5 mouse cellular contexts compared by ENCODE assay signal in the genomic region with DNA sequence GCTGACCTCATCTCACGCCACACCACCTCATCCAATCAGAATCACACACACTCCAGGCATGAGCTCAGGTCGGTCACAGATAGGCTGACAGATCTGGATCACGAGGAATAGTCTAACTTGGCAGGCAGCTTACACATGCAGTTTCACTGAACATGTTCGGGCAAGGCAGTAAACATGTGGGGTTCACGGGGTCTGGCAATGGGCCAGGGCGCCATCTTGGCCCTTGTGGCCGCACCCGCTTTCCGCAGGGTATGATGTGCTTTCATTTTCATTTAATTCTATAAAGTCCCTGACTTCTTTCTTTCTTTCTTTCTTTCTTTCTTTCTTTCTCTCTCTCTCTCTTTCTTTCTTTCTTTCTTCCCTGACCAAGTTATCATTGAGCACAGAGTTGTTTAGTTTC. TPM values are rescaled to one million over a fixed set of nuclear protein-coding genes. Genes with fewer than 3 reads are reported as not detected.
DNase-seq lines count a peak whose midpoint lies in the region; TF ChIP-seq lines count a peak whose summit lies in the region.
"Not testable (repeated sequence)": the region's sequence is repeated elsewhere in the genome, so short reads cannot be mapped to it uniquely, and the experiment has no call there.

No protein-coding gene starts in this region.

- H3K27ac ChIP-seq in ES-Bruce4 (ENCODE audit: insufficient read depth, low read length) = peak overlapping the region; percentile 42; the same call in 1 of the 2 replicates
- H3K27ac ChIP-seq in ES-E14 (ENCODE audit: insufficient read depth, low read depth, low read length, poor library complexity, severe bottlenecking) = peak overlapping the region; percentile 22; the same call in 1 of the 2 replicates

- not testable (repeated sequence) for H3K9ac ChIP-seq in ES-Bruce4 (ENCODE audit: low read depth, poor library complexity, severe bottlenecking); ES-E14 (ENCODE audit: insufficient read depth, low read depth, low read length, poor library complexity, severe bottlenecking)

- not testable (repeated sequence) for TF ChIP-seq CTCF in ES-Bruce4 (IDR thresholded peaks at IDR 0.05; ENCODE audit: low read depth, low read length)

- not testable (repeated sequence) for H3K9me3 ChIP-seq in ES-Bruce4 (replicated peaks; ENCODE audit: control insufficient read depth, insufficient read depth, low read length, poor library complexity, severe bottlenecking); ES-E14 (ENCODE audit: control insufficient read depth, insufficient read depth, low read depth, low read length)

- not testable (repeated sequence) for H3K27me3 ChIP-seq in ES-Bruce4 (ENCODE audit: control insufficient read depth, insufficient read depth, low read length, poor library complexity, severe bottlenecking)

- not testable (repeated sequence) for TF ChIP-seq POLR2A in ES-Bruce4 (IDR thresholded peaks at IDR 0.05; ENCODE audit: insufficient read depth, low read length)

- H3K4me3 ChIP-seq in ES-Bruce4 (ENCODE audit: low read depth, low read length); ES-E14 (ENCODE audit: insufficient read depth in 1 of 2, low read depth in 1 of 2, low read length in 2 of 2, poor library complexity in 1 of 2, severe bottlenecking in 1 of 2): not testable (repeated sequence)

- H3K36me3 ChIP-seq in ES-Bruce4 (ENCODE audit: control insufficient read depth, insufficient read depth, low read length, poor library complexity, severe bottlenecking); ES-E14 (ENCODE audit: control insufficient read depth, insufficient read depth, low read length, poor library complexity, severe bottlenecking): not testable (repeated sequence)

- not testable (repeated sequence) for H3K4me1 ChIP-seq in ES-Bruce4 (ENCODE audit: control insufficient read depth, insufficient read depth, low read length); ES-E14 (ENCODE audit: control insufficient read depth in 2 of 2, insufficient read depth in 2 of 2, low read length in 2 of 2, poor library complexity in 1 of 2)

- in situ Hi-C loops in ES-E14 (cut with MboI; ENCODE audit: low sequenced_read_pairs in 2 of 2, unreplicated experiment in 2 of 2) = not testable (repeated sequence)

- not testable (repeated sequence) for TF ChIP-seq EP300 in ES-Bruce4 (IDR thresholded peaks at IDR 0.05; ENCODE audit: insufficient read depth, low read depth, low read length)

- DNase-seq in CD4-positive helper T cell, adult 2 months (ENCODE audit: low read depth, low spot score) = peak; percentile 26
- not testable (repeated sequence) for DNase-seq in ES-E14 (ENCODE audit: low read depth, low spot score)
- peak; percentile 75 for DNase-seq in R1 (ENCODE audit: low read depth, low spot score)
- peak; percentile 78 for DNase-seq in induced T-regulatory cell, adult 2 months (ENCODE audit: low read depth)

RNA-seq across cellular contexts. Expression of a gene that starts 29.4 kb away (rescaled TPM):
- 95.6 and 98.5 TPM in 2 replicates for polyA plus RNA-seq in ES-Bruce4 (2011; ENCODE audit: insufficient read depth, insufficient read length, low read depth, missing spikeins)
- 57.2 and 61.4 TPM in 2 replicates for total RNA-seq in ES-E14 (2012; rRNA removed)
